Mouse (Mus musculus): ENCODE results near the gene Ptafr.

DNA sequence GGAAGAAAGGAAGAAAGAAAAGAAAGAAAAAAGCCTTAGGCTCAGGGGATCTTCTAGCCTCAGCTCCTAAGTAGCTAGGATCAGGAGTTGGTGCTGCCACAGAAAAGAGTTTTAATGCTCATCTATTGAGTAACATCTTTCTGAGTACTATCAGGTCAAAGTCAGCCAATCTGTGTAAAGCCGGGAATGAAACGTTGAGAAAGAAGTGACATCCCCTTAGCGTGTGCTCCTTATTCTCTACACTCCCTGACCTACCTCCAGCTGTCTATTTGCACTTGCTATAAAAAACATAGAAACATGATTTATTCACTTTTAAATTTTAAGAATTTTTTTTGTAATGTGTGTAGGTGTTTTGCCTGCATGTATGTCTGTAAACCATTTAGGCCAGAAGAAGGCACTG lies 44.7 kb upstream of the Ptafr start:
- TF ChIP-seq CTCF (IDR thresholded peaks at IDR 0.05; ENCODE audit: control insufficient read depth, insufficient read depth, insufficient replicate concordance, low read depth, low read length) = no peak
- TF ChIP-seq POLR2A (IDR thresholded peaks at IDR 0.05; ENCODE audit: control insufficient read depth, low read depth, low read length) = no peak

Measured in testis, adult 2 months (tissue).